Mouse (Mus musculus): ENCODE data around the gene Mtf1. TPM values are rescaled to one million over a fixed set of nuclear protein-coding genes. Genes with fewer than 3 reads are reported as not detected.

Gene Mtf1
- total and polyA plus RNA-seq, 2 experiments from 2014 or later: 7.0 to 24.7 TPM

DNA sequence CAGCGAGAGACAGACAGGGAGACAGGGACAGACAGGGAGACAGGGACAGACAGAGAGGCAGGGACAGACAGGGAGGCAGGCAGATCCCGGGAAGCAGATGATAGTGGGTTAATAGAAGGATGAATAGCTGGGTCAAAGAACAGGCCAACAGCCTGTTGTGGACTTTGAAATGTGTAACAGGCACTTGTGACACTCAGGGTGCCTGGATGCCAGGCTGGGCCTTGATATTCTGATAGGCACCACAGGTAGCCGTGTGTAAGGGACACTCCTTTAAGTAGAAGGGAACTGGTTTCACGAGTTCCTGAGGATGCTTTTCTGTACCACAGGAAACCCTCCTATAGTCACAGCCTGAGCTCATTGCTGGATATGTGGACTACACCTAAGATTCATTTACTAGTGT lies 11.9 kb upstream of the Mtf1 start:
- Histone ChIP-seq H3K4me3 (ENCODE audit: low read depth, low read length) (no peak overlapping the region), H3K4me2 (ENCODE audit: low read depth, low read length, poor library complexity, severe bottlenecking) (no peak overlapping the region), H3K9me3 (ENCODE audit: low read length) (no peaks in the 10 kb centered on the region), H3K9ac (replicated peaks; ENCODE audit: low read length, poor library complexity, severe bottlenecking) (0 out of 2 replicates have a peak overlapping the region, but pooled peaks have one; percentile 4), H3K27me3 (ENCODE audit: insufficient read depth, low read length) (no peaks in the 10 kb centered on the region), H3K36me3 (ENCODE audit: insufficient read depth, low read length) (peaks cover 76% of the 10 kb centered on the region), H3K27ac (ENCODE audit: low read depth, low read length) (no peak overlapping the region), H3K4me1 (ENCODE audit: insufficient read depth, low read length) (no peaks in the 10 kb centered on the region)
- ATAC-seq (ENCODE audit: low FRiP score) (no peak), DNase-seq (ENCODE audit: low spot score) (no peak)
- 84% methylated on average over 4 of the region's 4 CpGs for WGBS
- no peak for TF ChIP-seq CTCF (IDR thresholded peaks at IDR 0.05)

DNA sequence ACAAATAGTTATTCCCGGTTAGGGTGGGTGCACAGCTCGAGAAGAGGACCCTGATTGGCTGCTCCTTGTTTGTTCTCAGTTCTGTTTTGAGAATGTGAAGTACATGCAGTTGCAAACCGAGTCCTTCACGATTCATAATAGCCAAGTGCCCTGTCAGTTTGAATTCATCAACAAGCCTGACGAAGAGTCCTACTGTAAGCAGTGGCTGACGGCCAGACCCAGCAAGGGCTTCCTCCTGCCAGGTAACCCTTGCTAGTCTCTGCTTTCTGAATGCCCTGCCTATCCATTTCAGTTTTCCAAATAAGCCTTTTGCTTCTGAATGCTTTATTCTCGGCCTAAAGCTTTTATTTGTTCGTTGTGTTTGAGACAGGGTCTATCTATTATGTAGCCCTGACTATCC lies 9.8 kb upstream of the Mtf1 start:
- Histone ChIP-seq H3K27ac (ENCODE audit: low read depth, low read length) (no peak overlapping the region), H3K36me3 (ENCODE audit: insufficient read depth, low read length) (peaks cover 65% of the 10 kb centered on the region), H3K4me2 (ENCODE audit: low read depth, low read length, poor library complexity, severe bottlenecking) (no peak overlapping the region), H3K4me1 (ENCODE audit: insufficient read depth, low read length) (no peaks in the 10 kb centered on the region), H3K27me3 (ENCODE audit: insufficient read depth, low read length) (no peaks in the 10 kb centered on the region), H3K9ac (replicated peaks; ENCODE audit: low read length, poor library complexity, severe bottlenecking) (no peak overlapping the region), H3K9me3 (ENCODE audit: low read length) (no peaks in the 10 kb centered on the region), H3K4me3 (ENCODE audit: low read depth, low read length) (no peak overlapping the region)
- 92% methylated on average over 8 of the region's 8 CpGs for WGBS
- DNase-seq (ENCODE audit: low spot score): no peak
- no peak for ATAC-seq (ENCODE audit: low FRiP score)
- no peak for TF ChIP-seq CTCF (IDR thresholded peaks at IDR 0.05)

DNA sequence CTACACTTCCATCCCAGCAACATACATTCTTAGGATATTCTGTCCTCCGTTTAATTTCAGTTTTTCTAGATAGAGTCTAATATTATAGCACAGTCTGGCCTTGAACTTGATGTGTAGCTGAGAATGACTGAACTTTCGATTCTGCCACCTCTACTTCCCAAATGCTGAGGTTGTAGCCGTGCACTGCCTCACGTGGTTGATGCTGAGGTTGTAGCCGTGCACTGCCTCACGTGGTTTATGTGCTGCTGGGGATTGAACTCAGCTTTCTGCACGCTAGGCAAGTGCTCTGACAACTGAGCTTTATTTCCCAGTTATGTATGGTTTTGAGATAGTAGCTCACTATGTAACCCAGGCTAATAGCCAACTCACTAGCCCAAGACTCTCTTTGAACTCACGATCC lies 5.8 kb upstream of the Mtf1 start:
- Histone ChIP-seq H3K9ac (replicated peaks; ENCODE audit: low read length, poor library complexity, severe bottlenecking) (no peak overlapping the region), H3K4me2 (ENCODE audit: low read depth, low read length, poor library complexity, severe bottlenecking) (no peak overlapping the region), H3K27ac (ENCODE audit: low read depth, low read length) (no peak overlapping the region), H3K9me3 (ENCODE audit: low read length) (no peaks in the 10 kb centered on the region), H3K27me3 (ENCODE audit: insufficient read depth, low read length) (no peaks in the 10 kb centered on the region), H3K4me3 (ENCODE audit: low read depth, low read length) (no peak overlapping the region), H3K36me3 (ENCODE audit: insufficient read depth, low read length) (peaks cover 54% of the 10 kb centered on the region), H3K4me1 (ENCODE audit: insufficient read depth, low read length) (no peaks in the 10 kb centered on the region)
- TF ChIP-seq CTCF (IDR thresholded peaks at IDR 0.05): no peak
- WGBS: 93% methylated on average over 8 of the region's 8 CpGs
- ATAC-seq (ENCODE audit: low FRiP score) (no peak), DNase-seq (ENCODE audit: low spot score) (no peak)

DNA sequence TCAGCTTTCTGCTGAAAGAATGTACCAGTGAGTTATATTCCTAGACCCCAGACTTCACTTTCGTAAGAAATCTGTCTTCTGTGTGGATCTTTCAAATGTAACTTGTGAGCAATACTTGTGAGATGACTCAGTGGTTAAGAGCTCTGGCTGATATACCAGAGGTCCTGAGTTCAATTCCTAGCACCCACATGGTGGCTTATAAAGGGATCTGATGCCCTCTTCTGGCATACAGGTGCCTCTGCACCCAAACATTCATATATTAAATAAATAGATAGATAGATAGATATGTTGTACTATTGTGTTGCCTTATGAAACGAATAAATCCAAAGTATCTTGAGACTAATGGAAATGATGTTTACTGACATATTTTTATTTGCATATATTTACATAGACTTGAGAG lies 5.0 kb upstream of the Mtf1 start:
- peaks cover 48% of the 10 kb centered on the region for H3K36me3 ChIP-seq (ENCODE audit: insufficient read depth, low read length)
- TF ChIP-seq CTCF (IDR thresholded peaks at IDR 0.05): peak; percentile 21; the same call in 1 of the 2 replicates
- no peaks in the 10 kb centered on the region for H3K9me3 ChIP-seq (ENCODE audit: low read length)
- no peak overlapping the region for H3K4me3 ChIP-seq (ENCODE audit: low read depth, low read length)
- H3K27ac ChIP-seq (ENCODE audit: low read depth, low read length): no peak overlapping the region
- no peak for DNase-seq (ENCODE audit: low spot score)
- H3K4me1 ChIP-seq (ENCODE audit: insufficient read depth, low read length): no peaks in the 10 kb centered on the region
- H3K27me3 ChIP-seq (ENCODE audit: insufficient read depth, low read length): no peaks in the 10 kb centered on the region
- no peak overlapping the region for H3K4me2 ChIP-seq (ENCODE audit: low read depth, low read length, poor library complexity, severe bottlenecking)
- 88% methylated on average over 2 of the region's 2 CpGs for WGBS
- ATAC-seq (ENCODE audit: low FRiP score): no peak
- no peak overlapping the region for H3K9ac ChIP-seq (replicated peaks; ENCODE audit: low read length, poor library complexity, severe bottlenecking)

DNA sequence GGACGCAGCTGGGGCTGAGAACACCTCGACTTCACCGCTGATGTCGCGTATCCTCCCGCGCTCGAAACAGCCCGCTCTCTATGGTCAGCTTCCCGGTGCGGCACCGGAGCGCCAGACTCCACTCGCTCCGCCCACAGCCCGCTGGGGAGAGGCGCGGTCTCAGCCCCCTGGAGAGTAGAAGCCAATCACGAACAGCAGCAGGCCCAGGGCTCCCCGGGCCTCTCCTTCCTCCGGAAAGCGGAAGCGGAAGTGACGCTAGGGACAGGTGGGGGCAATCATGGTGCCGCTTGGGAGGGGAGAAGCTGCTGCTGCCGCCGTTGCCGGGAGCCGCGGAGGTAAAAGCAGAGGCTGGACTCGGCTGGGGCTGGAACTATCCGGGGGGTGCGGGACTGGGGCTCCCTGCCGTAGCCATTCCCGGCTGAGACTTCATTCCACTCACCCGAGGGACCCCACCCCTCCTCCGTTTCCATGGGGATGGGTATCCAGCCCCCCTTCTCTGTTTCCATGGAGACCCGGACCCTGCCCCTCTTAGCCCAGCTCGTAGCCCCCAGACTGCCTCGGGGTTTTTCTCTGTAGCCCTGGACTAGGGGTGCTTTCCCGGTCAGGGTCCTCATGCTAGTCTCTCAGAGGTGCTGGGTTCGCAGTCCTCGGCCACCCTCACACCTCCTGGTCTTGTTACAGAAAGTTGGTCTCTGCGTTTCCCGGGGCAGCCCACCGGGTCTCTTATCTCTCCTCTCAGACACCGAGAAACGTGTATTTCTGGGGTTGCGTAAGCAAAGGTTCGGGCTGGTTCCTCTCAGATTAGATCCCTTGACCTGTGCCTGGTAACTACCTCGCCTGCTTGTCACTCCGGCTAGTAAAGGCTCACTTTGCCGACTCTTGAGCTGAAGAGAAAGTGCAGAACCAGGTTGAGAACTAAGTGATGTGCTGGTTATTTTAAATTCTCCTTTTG lies 681 bp downstream of the Mtf1 start:
- peak overlapping the region; percentile 73 for H3K9ac ChIP-seq (replicated peaks; ENCODE audit: low read length, poor library complexity, severe bottlenecking)
- H3K4me2 ChIP-seq (ENCODE audit: low read depth, low read length, poor library complexity, severe bottlenecking): peak overlapping the region; percentile 89
- no peak for TF ChIP-seq CTCF (IDR thresholded peaks at IDR 0.05)
- no peaks in the 10 kb centered on the region for H3K9me3 ChIP-seq (ENCODE audit: low read length)
- H3K36me3 ChIP-seq (ENCODE audit: insufficient read depth, low read length): peaks cover 34% of the 10 kb centered on the region
- H3K27ac ChIP-seq (ENCODE audit: low read depth, low read length): peak overlapping the region; percentile 76
- ATAC-seq (ENCODE audit: low FRiP score): peak; percentile 98
- DNase-seq (ENCODE audit: low spot score): peak; percentile 97
- 2% methylated on average over 52 of the region's 53 CpGs for WGBS
- no peaks in the 10 kb centered on the region; the same call in 1 of the 2 replicates for H3K4me1 ChIP-seq (ENCODE audit: insufficient read depth, low read length)
- H3K27me3 ChIP-seq (ENCODE audit: insufficient read depth, low read length): no peaks in the 10 kb centered on the region
- H3K4me3 ChIP-seq (ENCODE audit: low read depth, low read length): peak overlapping the region; percentile 81

DNA sequence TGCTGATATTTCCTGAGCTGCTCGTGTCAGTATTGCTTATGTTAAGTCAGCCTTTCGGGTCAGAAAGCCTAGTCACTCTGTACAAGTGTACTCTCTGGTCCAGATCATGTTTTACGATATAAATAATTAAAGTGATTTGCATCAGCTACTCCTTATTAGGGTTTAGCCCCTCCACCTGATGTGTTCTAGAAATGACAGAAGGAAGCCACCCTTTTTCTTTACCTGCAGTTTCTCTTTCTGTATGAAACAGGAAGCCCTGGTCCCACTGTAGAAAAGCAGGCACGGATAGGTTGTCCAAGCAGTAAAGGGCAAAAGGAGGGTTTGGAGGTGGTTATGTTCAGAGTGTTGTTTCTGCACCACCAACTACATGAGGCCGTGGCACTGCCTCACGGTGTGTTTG lies 1.5 kb downstream of the Mtf1 start:
- ATAC-seq (ENCODE audit: low FRiP score) (no peak), DNase-seq (ENCODE audit: low spot score) (no peak)
- H3K36me3 ChIP-seq (ENCODE audit: insufficient read depth, low read length): peaks cover 27% of the 10 kb centered on the region
- 76% methylated on average over 6 of the region's 6 CpGs for WGBS
- H3K4me2 ChIP-seq (ENCODE audit: low read depth, low read length, poor library complexity, severe bottlenecking): peak overlapping the region; percentile 89
- no peaks in the 10 kb centered on the region for H3K27me3 ChIP-seq (ENCODE audit: insufficient read depth, low read length)
- no peak overlapping the region for H3K27ac ChIP-seq (ENCODE audit: low read depth, low read length)
- H3K9me3 ChIP-seq (ENCODE audit: low read length): no peaks in the 10 kb centered on the region
- TF ChIP-seq CTCF (IDR thresholded peaks at IDR 0.05): no peak
- H3K4me1 ChIP-seq (ENCODE audit: insufficient read depth, low read length): no peaks in the 10 kb centered on the region; the same call in 1 of the 2 replicates
- no peak overlapping the region for H3K9ac ChIP-seq (replicated peaks; ENCODE audit: low read length, poor library complexity, severe bottlenecking)
- peak overlapping the region; percentile 81; the same call in 1 of the 2 replicates for H3K4me3 ChIP-seq (ENCODE audit: low read depth, low read length)
